Mouse (Mus musculus): ENCODE data around the gene Lamb3. TPM values are rescaled to one million over a fixed set of nuclear protein-coding genes. Genes with fewer than 3 reads are reported as not detected.

Lamb3 gene
- polyA plus RNA-seq, 1 experiment from 2014 or later, result 0.49 TPM

- 0 out of 2 replicates have a peak, but pooled peaks cover 4% of the 10 kb centered on the region for H3K4me1 ChIP-seq (ENCODE audit: control insufficient read depth, insufficient read depth, low read length)
- no peaks in the 10 kb centered on the region for H3K9me3 ChIP-seq (ENCODE audit: control insufficient read depth, low read length)
- H3K4me2 ChIP-seq (replicated peaks; ENCODE audit: low read depth, low read length), result no peak overlapping the region
- H3K27ac ChIP-seq (ENCODE audit: low read depth, low read length), result no peak overlapping the region
- no peaks in the 10 kb centered on the region for H3K36me3 ChIP-seq (ENCODE audit: control insufficient read depth, insufficient read depth, low read length)
- H3K4me3 ChIP-seq (ENCODE audit: low read length), result no peak overlapping the region
- WGBS, result 75% methylated on average over 2 of the region's 2 CpGs
- ATAC-seq (ENCODE audit: low FRiP score, low TSS enrichment), result no peak
- no peaks in the 10 kb centered on the region for H3K27me3 ChIP-seq (ENCODE audit: control insufficient read depth, insufficient read depth, low read length)
- H3K9ac ChIP-seq (ENCODE audit: low read depth, low read length), result no peak overlapping the region
Measured at GRCm38 (mm10) chr1:193232732-193233131, 25.2 kb downstream of the Lamb3 start.

GRCm38 (mm10) chr1:193234130-193234645 lies 26.7 kb downstream of the Lamb3 start:
- no peaks in the 10 kb centered on the region for H3K9me3 ChIP-seq (ENCODE audit: control insufficient read depth, low read length)
- H3K36me3 ChIP-seq (ENCODE audit: control insufficient read depth, insufficient read depth, low read length), result no peaks in the 10 kb centered on the region
- H3K27me3 ChIP-seq (ENCODE audit: control insufficient read depth, insufficient read depth, low read length), result no peaks in the 10 kb centered on the region
- ATAC-seq (ENCODE audit: low FRiP score, low TSS enrichment), result no peak
- no peak overlapping the region for H3K27ac ChIP-seq (ENCODE audit: low read depth, low read length)
- H3K4me2 ChIP-seq (replicated peaks; ENCODE audit: low read depth, low read length), result no peak overlapping the region
- 94% methylated on average over 2 of the region's 2 CpGs for WGBS
- H3K9ac ChIP-seq (ENCODE audit: low read depth, low read length), result no peak overlapping the region
- 0 out of 2 replicates have a peak, but pooled peaks cover 4% of the 10 kb centered on the region for H3K4me1 ChIP-seq (ENCODE audit: control insufficient read depth, insufficient read depth, low read length)
- no peak overlapping the region for H3K4me3 ChIP-seq (ENCODE audit: low read length)

GRCm38 (mm10) chr1:193234930-193235329 lies 27.4 kb downstream of the Lamb3 start:
- Histone ChIP-seq H3K36me3 (ENCODE audit: control insufficient read depth, insufficient read depth, low read length) (no peaks in the 10 kb centered on the region), H3K4me3 (ENCODE audit: low read length) (no peak overlapping the region), H3K9me3 (ENCODE audit: control insufficient read depth, low read length) (no peaks in the 10 kb centered on the region), H3K27ac (ENCODE audit: low read depth, low read length) (no peak overlapping the region), H3K9ac (ENCODE audit: low read depth, low read length) (no peak overlapping the region), H3K27me3 (ENCODE audit: control insufficient read depth, insufficient read depth, low read length) (no peaks in the 10 kb centered on the region), H3K4me1 (ENCODE audit: control insufficient read depth, insufficient read depth, low read length) (0 out of 2 replicates have a peak, but pooled peaks cover 4% of the 10 kb centered on the region), H3K4me2 (replicated peaks; ENCODE audit: low read depth, low read length) (no peak overlapping the region)
- 69% methylated on average over 7 of the region's 7 CpGs for WGBS
- no peak for ATAC-seq (ENCODE audit: low FRiP score, low TSS enrichment)

GRCm38 (mm10) chr1:193238426-193238825 lies 30.9 kb downstream of the Lamb3 start:
- H3K4me3 ChIP-seq (ENCODE audit: low read length), result no peak overlapping the region
- no peak overlapping the region for H3K4me2 ChIP-seq (replicated peaks; ENCODE audit: low read depth, low read length)
- WGBS, result 44% methylated on average over 4 of the region's 4 CpGs
- H3K27ac ChIP-seq (ENCODE audit: low read depth, low read length), result no peak overlapping the region
- H3K9ac ChIP-seq (ENCODE audit: low read depth, low read length), result no peak overlapping the region
- H3K4me1 ChIP-seq (ENCODE audit: control insufficient read depth, insufficient read depth, low read length), result 0 out of 2 replicates have a peak, but pooled peaks cover 3% of the 10 kb centered on the region
- ATAC-seq (ENCODE audit: low FRiP score, low TSS enrichment), result no peak
- H3K27me3 ChIP-seq (ENCODE audit: control insufficient read depth, insufficient read depth, low read length), result no peaks in the 10 kb centered on the region
- no peaks in the 10 kb centered on the region for H3K36me3 ChIP-seq (ENCODE audit: control insufficient read depth, insufficient read depth, low read length)
- no peaks in the 10 kb centered on the region for H3K9me3 ChIP-seq (ENCODE audit: control insufficient read depth, low read length)

- H3K27me3 ChIP-seq (ENCODE audit: control insufficient read depth, insufficient read depth, low read length), result no peaks in the 10 kb centered on the region
- H3K9ac ChIP-seq (ENCODE audit: low read depth, low read length), result no peak overlapping the region
- H3K4me3 ChIP-seq (ENCODE audit: low read length), result no peak overlapping the region
- no peak for ATAC-seq (ENCODE audit: low FRiP score, low TSS enrichment)
- H3K36me3 ChIP-seq (ENCODE audit: control insufficient read depth, insufficient read depth, low read length), result no peaks in the 10 kb centered on the region
- 79% methylated on average over 4 of the region's 4 CpGs for WGBS
- H3K27ac ChIP-seq (ENCODE audit: low read depth, low read length), result no peak overlapping the region
- H3K4me1 ChIP-seq (ENCODE audit: control insufficient read depth, insufficient read depth, low read length), result 0 out of 2 replicates have a peak, but pooled peaks cover 3% of the 10 kb centered on the region
- no peaks in the 10 kb centered on the region for H3K9me3 ChIP-seq (ENCODE audit: control insufficient read depth, low read length)
- no peak overlapping the region for H3K4me2 ChIP-seq (replicated peaks; ENCODE audit: low read depth, low read length)
Measured at GRCm38 (mm10) chr1:193241436-193241835, 33.9 kb downstream of the Lamb3 start.

- H3K9ac ChIP-seq (ENCODE audit: low read depth, low read length), result no peak overlapping the region
- no peak overlapping the region for H3K27ac ChIP-seq (ENCODE audit: low read depth, low read length)
- ATAC-seq (ENCODE audit: low FRiP score, low TSS enrichment), result no peak
- no peaks in the 10 kb centered on the region for H3K27me3 ChIP-seq (ENCODE audit: control insufficient read depth, insufficient read depth, low read length)
- H3K9me3 ChIP-seq (ENCODE audit: control insufficient read depth, low read length), result no peaks in the 10 kb centered on the region
- H3K4me2 ChIP-seq (replicated peaks; ENCODE audit: low read depth, low read length), result no peak overlapping the region
- 69% methylated on average over 8 of the region's 8 CpGs for whole genome bisulfite sequencing
- H3K4me3 ChIP-seq (ENCODE audit: low read length), result no peak overlapping the region
- no peaks in the 10 kb centered on the region for H3K36me3 ChIP-seq (ENCODE audit: control insufficient read depth, insufficient read depth, low read length)
- H3K4me1 ChIP-seq (ENCODE audit: control insufficient read depth, insufficient read depth, low read length), result 0 out of 2 replicates have a peak, but pooled peaks cover 3% of the 10 kb centered on the region
Measured at GRCm38 (mm10) chr1:193242238-193242637, 34.7 kb downstream of the Lamb3 start.

- no peak overlapping the region for H3K9ac ChIP-seq (ENCODE audit: low read depth, low read length)
- no peaks in the 10 kb centered on the region for H3K36me3 ChIP-seq (ENCODE audit: control insufficient read depth, insufficient read depth, low read length)
- WGBS, result 54% methylated on average over 4 of the region's 4 CpGs
- no peaks in the 10 kb centered on the region for H3K9me3 ChIP-seq (ENCODE audit: control insufficient read depth, low read length)
- no peak overlapping the region for H3K4me3 ChIP-seq (ENCODE audit: low read length)
- 0 out of 2 replicates have a peak, but pooled peaks cover 3% of the 10 kb centered on the region for H3K4me1 ChIP-seq (ENCODE audit: control insufficient read depth, insufficient read depth, low read length)
- H3K27me3 ChIP-seq (ENCODE audit: control insufficient read depth, insufficient read depth, low read length), result no peaks in the 10 kb centered on the region
- no peak overlapping the region for H3K4me2 ChIP-seq (replicated peaks; ENCODE audit: low read depth, low read length)
- no peak overlapping the region for H3K27ac ChIP-seq (ENCODE audit: low read depth, low read length)
- no peak for ATAC-seq (ENCODE audit: low FRiP score, low TSS enrichment)
Measured at GRCm38 (mm10) chr1:193242863-193243262, 35.4 kb downstream of the Lamb3 start.

GRCm38 (mm10) chr1:193243571-193244193 lies 36.2 kb downstream of the Lamb3 start:
- no peak overlapping the region for H3K27ac ChIP-seq (ENCODE audit: low read depth, low read length)
- 55% methylated on average over 10 of the region's 10 CpGs for WGBS

GRCm38 (mm10) chr1:193244235-193244634 lies 36.7 kb downstream of the Lamb3 start:
- Histone ChIP-seq H3K4me3 (ENCODE audit: low read length) (no peak overlapping the region), H3K36me3 (ENCODE audit: control insufficient read depth, insufficient read depth, low read length) (no peaks in the 10 kb centered on the region), H3K4me2 (replicated peaks; ENCODE audit: low read depth, low read length) (no peak overlapping the region), H3K9me3 (ENCODE audit: control insufficient read depth, low read length) (no peaks in the 10 kb centered on the region), H3K27ac (ENCODE audit: low read depth, low read length) (no peak overlapping the region), H3K4me1 (ENCODE audit: control insufficient read depth, insufficient read depth, low read length) (0 out of 2 replicates have a peak, but pooled peaks cover 3% of the 10 kb centered on the region), H3K27me3 (ENCODE audit: control insufficient read depth, insufficient read depth, low read length) (no peaks in the 10 kb centered on the region), H3K9ac (ENCODE audit: low read depth, low read length) (no peak overlapping the region)
- ATAC-seq (ENCODE audit: low FRiP score, low TSS enrichment), result no peak
- 85% methylated on average over 6 of the region's 6 CpGs for WGBS

More at GRCm38 (mm10) chr1:193243571-193244193, 36.2 kb downstream of the Lamb3 start:
- ATAC-seq (ENCODE audit: low FRiP score, low TSS enrichment), result no peak
- Histone ChIP-seq H3K4me2 (replicated peaks; ENCODE audit: low read depth, low read length) (no peak overlapping the region), H3K4me3 (ENCODE audit: low read length) (no peak overlapping the region), H3K4me1 (ENCODE audit: control insufficient read depth, insufficient read depth, low read length) (0 out of 2 replicates have a peak, but pooled peaks cover 3% of the 10 kb centered on the region), H3K9me3 (ENCODE audit: control insufficient read depth, low read length) (no peaks in the 10 kb centered on the region), H3K36me3 (ENCODE audit: control insufficient read depth, insufficient read depth, low read length) (no peaks in the 10 kb centered on the region), H3K9ac (ENCODE audit: low read depth, low read length) (no peak overlapping the region), H3K27me3 (ENCODE audit: control insufficient read depth, insufficient read depth, low read length) (no peaks in the 10 kb centered on the region)

Measured in kidney, embryonic 14.5 days (tissue).